Mouse (Mus musculus) cerebellum, adult 2 months (tissue): Measurements from ENCODE around the gene Slc4a4.

Experiments
- CTCF ChIP-seq: fragments of 200-500 bp; IDR thresholded peaks from 2 replicates; pipeline ENCODE4 v1.5.1; 2011; ENCODE audit warnings: low read depth, mild to moderate bottlenecking, control low read depth, low read length, moderate library complexity, borderline replicate concordance; ENCODE audit not compliant: insufficient read depth
- POLR2A ChIP-seq: fragments of 200-500 bp; IDR thresholded peaks from 2 replicates; pipeline ENCODE4 v1.6.1; 2011; ENCODE audit warnings: low read length, control low read depth, borderline replicate concordance; ENCODE audit not compliant: insufficient read depth

GRCm38 (mm10) chr5:89087916-89088315 lies 201.3 kb downstream of the Slc4a4 start:
- TF ChIP-seq CTCF: no peak
- no peak for TF ChIP-seq POLR2A
